Mouse (Mus musculus) lung, adult 2 months (tissue): ENCODE measurements around the gene Satb2.

Experiments used
- CTCF ChIP-seq: fragments of 200-500 bp; IDR thresholded peaks from 2 replicates; pipeline ENCODE4 v1.5.1; 2011; ENCODE audit warnings: mild to moderate bottlenecking, low read length, control low read depth; ENCODE audit not compliant: insufficient read depth
- POLR2A ChIP-seq: fragments of 200-500 bp; IDR thresholded peaks from 2 replicates; pipeline ENCODE4 v1.6.1; 2011; ENCODE audit warnings: low read depth, mild to moderate bottlenecking, control low read depth, low read length, borderline replicate concordance; ENCODE audit errors: extremely low read depth

GRCm38 (mm10) chr1:56971942-56972250, 6.6 kb downstream of the Satb2 start:
- TF ChIP-seq CTCF (no peak), POLR2A (no peak)
